Mouse (Mus musculus) liver, embryonic 11.5 days (tissue): Measurements from ENCODE around the gene Gzmm. TPM values are rescaled to one million over a fixed set of nuclear protein-coding genes. Genes with fewer than 3 reads are reported as not detected.

ENCODE experiments used
- ATAC-seq: fragments of 200-750 bp; cut with Nextera tagmentation; replicated peaks from 2 replicates; pipeline ENCODE4 v1.8.0; 2017; ENCODE audit warnings: moderate number of reproducible peaks, mild to moderate bottlenecking, moderate TSS enrichment, moderate library complexity; ENCODE audit not compliant: low FRiP score
- DNase-seq: peaks from one replicate; pipeline ENCODE4 v3.0.0-alpha.2; 2017; ENCODE audit warnings: low spot score
- H3K27ac ChIP-seq: fragments of 300-500 bp; sonication (generic); 2 replicates; pipeline ENCODE4 v1.5.1; 2014; ENCODE audit warnings: mild to moderate bottlenecking, low read depth, low read length, control low read depth
- H3K27me3 ChIP-seq: fragments of 300-500 bp; sonication (generic); replicated peaks from 2 replicates; pipeline ENCODE4 v1.6.1; 2014; ENCODE audit warnings: low read length, mixed read lengths; ENCODE audit not compliant: control insufficient read depth, insufficient read depth
- H3K36me3 ChIP-seq: fragments of 300-500 bp; sonication (generic); 2 replicates; pipeline ENCODE4 v1.6.1; 2014; ENCODE audit warnings: mild to moderate bottlenecking, low read length, moderate library complexity, mixed read lengths; ENCODE audit not compliant: control insufficient read depth, insufficient read depth
- H3K4me1 ChIP-seq: fragments of 300-500 bp; sonication (generic); replicated peaks from 2 replicates; pipeline ENCODE4 v1.6.1; 2014; ENCODE audit warnings: low read length, mixed read lengths; ENCODE audit not compliant: control insufficient read depth, insufficient read depth
- H3K4me2 ChIP-seq: fragments of 300-500 bp; sonication (generic); 2 replicates; pipeline ENCODE4 v1.6.1; 2014; ENCODE audit warnings: mild to moderate bottlenecking, control low read depth, moderate library complexity
- H3K4me3 ChIP-seq: fragments of 300-500 bp; sonication (generic); 2 replicates; pipeline ENCODE4 v1.5.1; 2014; ENCODE audit warnings: low read depth, low read length, control low read depth
- H3K9ac ChIP-seq: fragments of 300-500 bp; sonication (generic); 2 replicates; pipeline ENCODE4 v1.6.1; 2014; ENCODE audit warnings: low read depth, low read length, control low read depth
- H3K9me3 ChIP-seq: fragments of 300-500 bp; sonication (generic); 2 replicates; pipeline ENCODE4 v1.6.1; 2016; ENCODE audit warnings: low read length, inconsistent platforms, mixed read lengths; ENCODE audit not compliant: control insufficient read depth
- WGBS: fragments of 180-500 bp; shearing (Covaris S2); extraction: QIAGEN DNeasy Blood & Tissue Kit; methylation state at CpG from one replicate; pipeline ENCODE4 v1.1.7; 2014; 5-methylcytosine and 5-hydroxymethylcytosine counted together
- polyA plus RNA-seq: library from polyadenylated mRNA; unstranded; fragments of >200 nt; fragmentation: Nextera tagmentation; extraction: Ambion mirVana; gene quantifications from 2 replicates; pipeline ENCODE4 v1.2.1, GENCODE M21; 2014

The Gzmm gene
- polyA plus RNA-seq, 1 experiment from 2014 or later: 0.16 TPM

DNA sequence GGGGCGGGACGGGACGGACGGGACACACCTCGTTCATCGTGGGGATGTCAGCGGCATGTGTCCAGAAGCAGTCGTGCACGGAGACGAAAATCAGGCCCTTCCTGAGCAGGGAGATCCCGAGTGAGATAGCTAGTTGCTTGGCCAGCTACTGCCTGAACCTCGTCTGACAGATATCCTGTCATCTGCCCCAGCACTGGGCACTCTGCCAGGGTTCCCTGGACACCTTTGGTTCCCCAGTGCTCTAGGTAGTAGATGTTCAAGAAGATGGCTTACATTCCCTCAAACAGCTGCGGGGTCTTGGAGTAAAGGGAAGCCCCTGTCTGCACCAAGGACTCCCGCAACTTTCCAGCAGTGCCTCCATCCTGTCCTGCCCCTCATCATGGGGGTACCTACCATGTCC lies 47.9 kb downstream of the Gzmm start:
- 82% methylated on average over 14 of the region's 14 CpGs for WGBS
- Histone ChIP-seq H3K27ac (no peak overlapping the region), H3K4me3 (no peak overlapping the region), H3K9ac (no peak overlapping the region), H3K4me2 (no peak overlapping the region), H3K9me3 (peaks cover 11% of the 10 kb centered on the region; the same call in 1 of the 2 replicates), H3K4me1 (no peaks in the 10 kb centered on the region), H3K36me3 (peaks cover 75% of the 10 kb centered on the region), H3K27me3 (0 out of 2 replicates have a peak, but pooled peaks cover 4% of the 10 kb centered on the region)
- no peak for ATAC-seq
- no peak for DNase-seq

- peaks cover 11% of the 10 kb centered on the region; the same call in 1 of the 2 replicates for H3K9me3 ChIP-seq
- WGBS: 93% methylated on average over 10 of the region's 10 CpGs
- H3K4me2 ChIP-seq: no peak overlapping the region
- H3K27ac ChIP-seq: no peak overlapping the region
- no peaks in the 10 kb centered on the region for H3K4me1 ChIP-seq
- H3K4me3 ChIP-seq: no peak overlapping the region
- peaks cover 83% of the 10 kb centered on the region for H3K36me3 ChIP-seq
- ATAC-seq: no peak
- 0 out of 2 replicates have a peak, but pooled peaks cover 4% of the 10 kb centered on the region for H3K27me3 ChIP-seq
- DNase-seq: no peak
- no peak overlapping the region for H3K9ac ChIP-seq
Measured at GRCm38 (mm10) chr10:79738259-79738658, 49.4 kb downstream of the Gzmm start.

DNA sequence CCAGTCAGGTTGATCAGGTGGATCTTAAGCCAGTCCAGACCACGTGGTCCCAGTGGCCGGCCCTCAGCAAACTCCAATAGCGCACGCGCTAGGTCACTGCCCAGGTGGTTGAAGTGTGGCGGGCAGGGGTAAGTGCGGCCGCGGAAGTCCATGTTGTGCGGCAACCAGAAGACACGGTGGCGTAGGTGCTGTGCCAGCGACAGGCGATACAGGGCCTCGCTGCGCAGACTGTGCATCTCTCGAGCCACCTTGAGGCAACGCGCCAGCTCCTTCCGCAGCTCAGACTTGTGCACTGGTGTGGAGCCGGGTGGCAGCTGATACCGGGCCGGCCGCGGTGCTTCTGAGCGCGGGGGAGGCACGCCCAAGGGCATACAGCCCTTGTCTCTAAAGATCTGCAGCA lies 50.4 kb downstream of the Gzmm start:
- Histone ChIP-seq H3K27me3 (0 out of 2 replicates have a peak, but pooled peaks cover 4% of the 10 kb centered on the region), H3K9ac (no peak overlapping the region), H3K4me1 (no peaks in the 10 kb centered on the region), H3K4me2 (no peak overlapping the region), H3K4me3 (no peak overlapping the region), H3K27ac (no peak overlapping the region), H3K9me3 (peaks cover 11% of the 10 kb centered on the region; the same call in 1 of the 2 replicates), H3K36me3 (peaks cover 87% of the 10 kb centered on the region)
- WGBS: 95% methylated on average over 28 of the region's 28 CpGs
- no peak for DNase-seq
- ATAC-seq: no peak

DNA sequence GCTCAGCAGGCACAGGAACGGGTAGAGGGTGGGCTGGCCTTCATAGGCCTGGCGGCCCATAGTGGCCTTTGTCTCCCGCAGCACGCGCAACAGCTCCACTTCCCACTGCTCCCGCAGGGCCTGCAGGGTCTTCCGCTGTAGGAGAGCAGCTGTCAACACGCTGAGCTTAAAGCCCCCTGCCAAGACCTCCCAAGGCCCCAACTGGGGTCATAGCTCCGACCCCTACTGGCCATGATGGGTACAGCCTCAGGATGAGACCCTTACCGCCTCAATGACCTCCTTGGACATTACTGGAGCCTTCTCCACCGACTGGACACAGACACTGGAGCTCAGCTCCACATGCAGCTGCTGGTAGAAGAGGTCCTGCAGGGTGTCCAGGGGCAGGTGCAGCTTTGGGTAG lies 52.0 kb downstream of the Gzmm start:
- DNase-seq (no peak), ATAC-seq (no peak)
- peaks cover 11% of the 10 kb centered on the region; the same call in 1 of the 2 replicates for H3K9me3 ChIP-seq
- H3K27me3 ChIP-seq: 0 out of 2 replicates have a peak, but pooled peaks cover under 1% of the 10 kb centered on the region
- H3K4me2 ChIP-seq: no peak overlapping the region
- H3K4me1 ChIP-seq: peaks cover 6% of the 10 kb centered on the region; the same call in 1 of the 2 replicates
- peaks cover 75% of the 10 kb centered on the region for H3K36me3 ChIP-seq
- 81% methylated on average over 11 of the region's 11 CpGs for WGBS
- H3K4me3 ChIP-seq: no peak overlapping the region
- H3K27ac ChIP-seq: no peak overlapping the region
- H3K9ac ChIP-seq: no peak overlapping the region

DNA sequence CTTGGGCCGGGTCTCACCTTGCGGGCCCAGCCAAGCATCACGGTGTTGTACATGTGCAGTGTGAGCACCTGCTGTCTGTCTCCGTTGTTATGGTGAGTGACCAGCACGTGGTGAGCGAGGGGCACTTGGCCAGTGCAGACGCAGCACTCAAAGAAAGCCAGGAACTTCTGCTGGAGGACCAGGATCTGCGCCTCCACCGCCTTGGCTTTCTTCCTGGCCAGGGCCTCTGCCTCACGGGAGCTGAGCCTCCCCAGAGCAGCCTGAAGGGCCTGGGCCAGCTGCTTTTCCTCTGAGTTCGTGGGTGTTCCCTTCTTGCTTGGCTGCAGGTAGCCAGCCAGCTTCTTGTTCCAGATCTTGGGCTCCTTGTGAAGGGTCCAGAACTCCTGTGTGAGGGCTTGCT lies 54.3 kb downstream of the Gzmm start:
- Histone ChIP-seq H3K4me1 (peaks cover 6% of the 10 kb centered on the region), H3K9me3 (peaks cover 9% of the 10 kb centered on the region; the same call in 1 of the 2 replicates), H3K9ac (no peak overlapping the region), H3K4me2 (no peak overlapping the region), H3K36me3 (peaks cover 52% of the 10 kb centered on the region), H3K4me3 (no peak overlapping the region), H3K27ac (no peak overlapping the region), H3K27me3 (no peaks in the 10 kb centered on the region)
- no peak for ATAC-seq
- 93% methylated on average over 11 of the region's 11 CpGs for WGBS
- DNase-seq: no peak

- no peak overlapping the region for H3K4me2 ChIP-seq
- H3K27ac ChIP-seq: no peak overlapping the region
- ATAC-seq (no peak), DNase-seq (no peak)
- H3K9me3 ChIP-seq: peaks cover 6% of the 10 kb centered on the region; the same call in 1 of the 2 replicates
- no peak overlapping the region for H3K9ac ChIP-seq
- 95% methylated on average over 15 of the region's 15 CpGs for WGBS
- no peaks in the 10 kb centered on the region for H3K27me3 ChIP-seq
- H3K4me1 ChIP-seq: peaks cover 6% of the 10 kb centered on the region
- H3K36me3 ChIP-seq: peaks cover 46% of the 10 kb centered on the region
- H3K4me3 ChIP-seq: no peak overlapping the region
Measured at GRCm38 (mm10) chr10:79743650-79744365, 55.0 kb downstream of the Gzmm start.

Other genes starting within 250 kb of the Gzmm start
- gene Vmn2r83, start 220.3 kb upstream of the Gzmm start, polyA plus RNA-seq: not detected in 2 replicates
- 27.1 and 30.1 TPM in 2 replicates for gene Plpp2, start 155.2 kb upstream of the Gzmm start, polyA plus RNA-seq
- 33.1 and 36.5 TPM in 2 replicates for gene Mier2, start 133.8 kb upstream of the Gzmm start, polyA plus RNA-seq
- not detected in 2 replicates for gene Theg, start 101.7 kb upstream of the Gzmm start, polyA plus RNA-seq
- gene C2cd4c, start 75.0 kb upstream of the Gzmm start, polyA plus RNA-seq: not detected in 2 replicates
- 2.0 and 2.1 TPM in 2 replicates for gene Shc2, start 51.1 kb upstream of the Gzmm start, polyA plus RNA-seq
- gene Odf3l2, start 43.3 kb upstream of the Gzmm start, polyA plus RNA-seq: not detected in 2 replicates
- gene Madcam1, start 24.5 kb upstream of the Gzmm start, polyA plus RNA-seq: 1.1 and 1.4 TPM in 2 replicates
- gene Tpgs1, start 19.7 kb upstream of the Gzmm start, polyA plus RNA-seq: 48.5 and 50.5 TPM in 2 replicates
- gene Cdc34, start 6.8 kb upstream of the Gzmm start, polyA plus RNA-seq: 213 and 236 TPM in 2 replicates
- 992 and 1,001 TPM in 2 replicates for gene Bsg, start 15.5 kb downstream of the Gzmm start, polyA plus RNA-seq
- not detected in 2 replicates for gene Hcn2, start 27.6 kb downstream of the Gzmm start, polyA plus RNA-seq
- 36.5 and 41.5 TPM in 2 replicates for gene Polrmt, start 57.6 kb downstream of the Gzmm start, polyA plus RNA-seq
- 0.23 TPM in 1 of 2 replicates, not detected in the other for gene Fgf22, start 66.1 kb downstream of the Gzmm start, polyA plus RNA-seq
- gene Rnf126, start 77.9 kb downstream of the Gzmm start, polyA plus RNA-seq: 105 and 119 TPM in 2 replicates
- gene Fstl3, start 88.3 kb downstream of the Gzmm start, polyA plus RNA-seq: 1.8 and 2.6 TPM in 2 replicates
- gene Prss57, start 101.9 kb downstream of the Gzmm start, polyA plus RNA-seq: 1.5 and 1.7 TPM in 2 replicates
- 27.6 and 28.6 TPM in 2 replicates for gene Palm, start 104.6 kb downstream of the Gzmm start, polyA plus RNA-seq
- 0.69 and 1.5 TPM in 2 replicates for gene Misp, start 132.0 kb downstream of the Gzmm start, polyA plus RNA-seq
- 329 and 336 TPM in 2 replicates for gene Ptbp1, start 165.4 kb downstream of the Gzmm start, polyA plus RNA-seq
- gene Prtn3, start 185.5 kb downstream of the Gzmm start, polyA plus RNA-seq: 50.9 and 52.4 TPM in 2 replicates
- gene Plppr3, start 185.6 kb downstream of the Gzmm start, polyA plus RNA-seq: 17.6 and 20.9 TPM in 2 replicates
- 11.1 and 11.8 TPM in 2 replicates for gene Elane, start 197.2 kb downstream of the Gzmm start, polyA plus RNA-seq
- not detected in 2 replicates for gene Cfd, start 201.8 kb downstream of the Gzmm start, polyA plus RNA-seq
- gene Med16, start 219.9 kb downstream of the Gzmm start, polyA plus RNA-seq: 32.6 and 37.4 TPM in 2 replicates
- gene Gm26602, start 221.8 kb downstream of the Gzmm start, polyA plus RNA-seq: 7.4 TPM in 1 of 2 replicates, not detected in the other
- gene Kiss1r, start 228.0 kb downstream of the Gzmm start, polyA plus RNA-seq: 0.66 and 0.75 TPM in 2 replicates
- 99.4 and 104 TPM in 2 replicates for gene R3hdm4, start 232.2 kb downstream of the Gzmm start, polyA plus RNA-seq
- 10.8 and 12.4 TPM in 2 replicates for gene Arid3a, start 238.0 kb downstream of the Gzmm start, polyA plus RNA-seq